Mouse (Mus musculus) midbrain, postnatal 0 days (tissue): ENCODE results near the gene Grid2. TPM values are rescaled to one million over a fixed set of nuclear protein-coding genes. Genes with fewer than 3 reads are reported as not detected.
A peak's percentile ranks its signal among the peaks of the same experiment; 100 is the strongest.

Experiments used
- ATAC-seq: fragments of 200-750 bp; cut with Nextera tagmentation; 2 replicates; pipeline ENCODE4 v1.8.0; 2017; ENCODE audit warnings: moderate number of reproducible peaks, mild to moderate bottlenecking, moderate TSS enrichment, moderate library complexity; ENCODE audit not compliant: low FRiP score
- DNase-seq: peaks from one replicate; pipeline ENCODE4 v3.0.0-alpha.2; 2015; ENCODE audit warnings: low spot score
- H3K27ac ChIP-seq: fragments of 300-500 bp; sonication (generic); 2 replicates; pipeline ENCODE4 v1.5.1; 2014; ENCODE audit warnings: low read depth, mild to moderate bottlenecking, low read length, mixed read lengths
- H3K27me3 ChIP-seq: fragments of 300-500 bp; sonication (generic); 2 replicates; pipeline ENCODE4 v1.6.1; 2014; ENCODE audit warnings: low read length, control low read depth, mixed read lengths; ENCODE audit not compliant: insufficient read depth
- H3K36me3 ChIP-seq: fragments of 300-500 bp; sonication (generic); 2 replicates; pipeline ENCODE4 v1.6.1; 2014; ENCODE audit warnings: low read length, control low read depth, mixed read lengths; ENCODE audit not compliant: insufficient read depth
- H3K4me1 ChIP-seq: fragments of 300-500 bp; sonication (generic); 2 replicates; pipeline ENCODE4 v1.6.1; 2014; ENCODE audit warnings: mild to moderate bottlenecking, control low read depth, antibody characterized with exemption, low read length, mixed read lengths; ENCODE audit not compliant: insufficient read depth
- H3K4me2 ChIP-seq: fragments of 300-500 bp; sonication (generic); 2 replicates; pipeline ENCODE4 v1.6.1; 2014; ENCODE audit warnings: low read depth, mild to moderate bottlenecking, low read length, mixed read lengths; ENCODE audit not compliant: poor library complexity, severe bottlenecking
- H3K4me3 ChIP-seq: fragments of 300-500 bp; sonication (generic); 2 replicates; pipeline ENCODE4 v1.5.1; 2014; ENCODE audit warnings: low read depth, mild to moderate bottlenecking, low read length, moderate library complexity
- H3K9ac ChIP-seq: fragments of 300-500 bp; sonication (generic); replicated peaks from 2 replicates; pipeline ENCODE4 v1.6.1; 2014; ENCODE audit warnings: mild to moderate bottlenecking, low read length, moderate library complexity, mixed read lengths; ENCODE audit not compliant: poor library complexity, severe bottlenecking
- H3K9me3 ChIP-seq: fragments of 300-500 bp; sonication (generic); 2 replicates; pipeline ENCODE4 v1.6.1; 2016; ENCODE audit warnings: low read length, control low read depth
- CTCF ChIP-seq: IDR thresholded peaks from 2 replicates; pipeline ENCODE4 v1.5.1; 2016; ENCODE audit warnings: antibody characterized with exemption, mild to moderate bottlenecking
- WGBS: fragments of 180-500 bp; shearing (Covaris S2); extraction: QIAGEN DNeasy Blood & Tissue Kit; methylation state at CpG from one replicate; pipeline ENCODE4 v1.1.7; 2014; 5-methylcytosine and 5-hydroxymethylcytosine counted together
- polyA plus RNA-seq: library from polyadenylated mRNA; unstranded; fragments of >200 nt; fragmentation: Nextera tagmentation; extraction: Ambion mirVana; gene quantifications from 2 replicates; pipeline ENCODE4 v1.2.1, GENCODE M21; 2015
- total RNA-seq: library from RNA; depleted of rRNA; stranded (reverse); fragments of >200 nt; gene quantifications from 2 replicates; pipeline ENCODE4 v1.2.3, GENCODE M21; 2014

Grid2 gene
- total and polyA plus RNA-seq, 2 experiments from 2014 or later: 15.3 to 44.8 TPM

DNA sequence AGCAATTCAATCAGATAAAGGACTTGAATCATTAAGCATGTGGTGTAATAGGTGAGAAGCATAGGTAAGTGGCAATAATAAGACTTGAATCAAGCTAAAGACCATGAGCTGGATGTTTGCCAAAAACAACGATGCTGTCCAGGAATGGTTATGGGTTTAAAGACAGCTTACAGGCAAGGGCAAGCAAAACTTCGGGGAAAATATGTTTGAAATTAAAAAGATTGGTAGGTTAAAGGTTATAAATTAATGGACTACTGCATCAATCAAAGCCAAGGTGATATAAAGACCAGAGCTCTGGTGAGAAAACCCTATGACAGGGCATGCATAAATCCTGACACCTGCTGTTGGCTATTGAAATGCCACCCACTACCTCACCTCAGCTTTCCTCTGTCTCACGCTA, 1072.2 kb downstream of the Grid2 start:
- Histone ChIP-seq H3K27ac (no peak overlapping the region), H3K4me1 (no peaks in the 10 kb centered on the region), H3K36me3 (no peaks in the 10 kb centered on the region), H3K9me3 (no peaks in the 10 kb centered on the region), H3K27me3 (no peaks in the 10 kb centered on the region), H3K4me2 (no peak overlapping the region), H3K4me3 (no peak overlapping the region), H3K9ac (no peak overlapping the region)
- WGBS: 65% methylated on average over 3 of the region's 3 CpGs
- TF ChIP-seq CTCF: peak; percentile 32; the same call in 1 of the 2 replicates
- no peak for DNase-seq
- ATAC-seq: no peak

DNA sequence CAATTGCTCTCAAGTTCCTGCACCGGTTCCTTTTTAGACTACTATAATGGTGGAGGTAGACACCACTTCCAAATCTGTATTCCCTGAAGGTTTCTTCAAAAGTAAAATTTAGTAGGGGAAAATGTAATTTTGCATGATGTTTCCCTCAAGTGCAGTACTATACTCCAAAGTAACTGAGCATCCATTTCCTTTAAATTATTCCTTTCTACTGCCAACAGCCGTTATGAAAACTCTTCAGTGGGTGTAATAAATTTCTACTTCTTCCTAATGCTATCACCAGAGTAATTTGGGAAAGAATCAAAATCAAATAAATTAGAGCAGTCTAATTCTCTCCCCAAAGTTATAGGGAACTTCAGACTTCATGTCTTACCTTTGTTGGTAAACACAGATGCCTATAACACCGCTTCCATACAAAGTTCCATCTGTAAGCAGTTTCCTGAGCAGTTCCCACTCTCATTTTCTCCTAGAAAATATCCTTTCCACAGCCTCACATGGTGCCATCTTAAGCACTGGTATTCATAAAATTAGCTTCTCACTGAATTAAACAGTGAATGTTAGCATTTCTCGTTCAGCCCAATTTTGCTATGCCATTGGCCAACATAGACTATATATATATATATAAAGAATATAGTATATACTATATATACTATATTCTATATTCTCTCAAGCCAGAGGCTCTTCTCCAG, 1142.9 kb downstream of the Grid2 start:
- no peaks in the 10 kb centered on the region for H3K9me3 ChIP-seq
- no peak overlapping the region for H3K4me3 ChIP-seq
- H3K27ac ChIP-seq: no peak overlapping the region
- no peak overlapping the region for H3K9ac ChIP-seq
- 93% methylated on average over 4 of the region's 4 CpGs for WGBS
- H3K36me3 ChIP-seq: no peaks in the 10 kb centered on the region
- no peaks in the 10 kb centered on the region for H3K4me1 ChIP-seq
- no peaks in the 10 kb centered on the region for H3K27me3 ChIP-seq
- ATAC-seq: no peak
- no peak for TF ChIP-seq CTCF
- H3K4me2 ChIP-seq: no peak overlapping the region
- no peak for DNase-seq

DNA sequence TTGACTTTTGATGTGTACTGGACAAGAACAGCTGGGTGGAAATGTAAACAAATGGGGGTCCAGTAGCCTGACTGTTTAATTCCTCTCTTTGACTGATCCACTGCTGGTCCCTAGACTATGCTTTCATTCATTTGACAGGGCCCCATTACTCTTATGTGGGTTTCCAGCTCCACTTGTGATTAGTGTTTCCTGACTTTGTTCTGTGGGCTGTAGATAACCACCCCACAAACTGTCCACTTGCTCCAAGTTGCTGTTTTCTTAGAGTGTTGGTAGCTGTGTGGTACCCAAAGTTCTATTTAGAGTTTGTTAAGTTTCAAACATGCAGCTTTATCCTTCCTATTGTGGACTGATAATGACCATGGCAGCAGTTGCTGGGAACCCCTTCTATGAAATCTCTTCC, 1172.0 kb downstream of the Grid2 start:
- no peak for TF ChIP-seq CTCF
- Histone ChIP-seq H3K4me2 (no peak overlapping the region), H3K27me3 (no peaks in the 10 kb centered on the region), H3K4me3 (no peak overlapping the region), H3K9ac (no peak overlapping the region), H3K27ac (no peak overlapping the region), H3K4me1 (no peaks in the 10 kb centered on the region), H3K36me3 (no peaks in the 10 kb centered on the region), H3K9me3 (no peaks in the 10 kb centered on the region)
- no peak for DNase-seq
- no peak for ATAC-seq

DNA sequence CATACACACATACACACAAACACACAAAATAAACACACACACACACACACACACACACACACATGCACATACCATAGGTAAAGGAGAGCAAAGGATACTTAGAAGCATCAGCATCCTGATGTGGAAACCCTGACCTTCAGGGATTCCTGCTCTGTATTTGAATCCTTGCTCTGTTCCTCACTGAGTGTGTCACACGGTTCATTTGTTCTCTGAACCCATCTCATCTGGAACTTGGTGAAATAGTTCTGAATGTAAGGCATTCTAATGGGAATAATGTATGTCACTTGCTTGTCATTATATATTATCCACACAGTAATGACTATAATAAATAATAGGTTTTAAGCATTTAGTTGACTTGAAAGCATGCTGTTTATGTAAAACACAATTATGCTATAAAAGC, 1173.2 kb downstream of the Grid2 start:
- H3K4me1 ChIP-seq: no peaks in the 10 kb centered on the region
- DNase-seq (no peak), ATAC-seq (no peak)
- 34% methylated on average over 1 of the region's 1 CpGs for WGBS
- no peaks in the 10 kb centered on the region for H3K9me3 ChIP-seq
- no peak overlapping the region for H3K27ac ChIP-seq
- H3K27me3 ChIP-seq: no peaks in the 10 kb centered on the region
- TF ChIP-seq CTCF: no peak
- no peak overlapping the region for H3K9ac ChIP-seq
- H3K36me3 ChIP-seq: no peaks in the 10 kb centered on the region
- no peak overlapping the region for H3K4me3 ChIP-seq
- no peak overlapping the region for H3K4me2 ChIP-seq

DNA sequence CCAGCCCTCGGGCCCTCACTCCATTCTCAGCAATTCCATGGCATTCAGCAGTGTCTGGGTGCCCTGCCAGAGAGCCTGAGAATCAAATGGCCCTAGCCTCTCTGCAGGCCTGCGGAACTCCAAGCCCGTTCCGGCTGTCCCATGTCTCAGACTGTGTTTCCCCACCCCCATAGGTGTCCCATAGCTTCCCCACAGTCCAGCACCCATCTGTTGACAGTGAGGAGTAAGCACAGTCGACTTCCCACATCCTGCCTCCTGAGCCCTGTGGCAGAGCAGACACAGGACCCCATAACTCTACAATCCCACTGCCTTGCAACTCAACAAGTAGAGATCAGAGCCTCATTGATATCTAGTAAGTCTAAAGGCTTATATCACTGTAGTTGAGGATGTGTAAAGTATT, 1192.5 kb downstream of the Grid2 start:
- Histone ChIP-seq H3K27ac (no peak overlapping the region), H3K4me3 (no peak overlapping the region), H3K9ac (no peak overlapping the region), H3K27me3 (no peaks in the 10 kb centered on the region), H3K36me3 (no peaks in the 10 kb centered on the region), H3K4me2 (no peak overlapping the region), H3K9me3 (no peaks in the 10 kb centered on the region), H3K4me1 (no peaks in the 10 kb centered on the region)
- TF ChIP-seq CTCF: no peak
- ATAC-seq: no peak
- no peak for DNase-seq
- WGBS: 85% methylated on average over 5 of the region's 5 CpGs

DNA sequence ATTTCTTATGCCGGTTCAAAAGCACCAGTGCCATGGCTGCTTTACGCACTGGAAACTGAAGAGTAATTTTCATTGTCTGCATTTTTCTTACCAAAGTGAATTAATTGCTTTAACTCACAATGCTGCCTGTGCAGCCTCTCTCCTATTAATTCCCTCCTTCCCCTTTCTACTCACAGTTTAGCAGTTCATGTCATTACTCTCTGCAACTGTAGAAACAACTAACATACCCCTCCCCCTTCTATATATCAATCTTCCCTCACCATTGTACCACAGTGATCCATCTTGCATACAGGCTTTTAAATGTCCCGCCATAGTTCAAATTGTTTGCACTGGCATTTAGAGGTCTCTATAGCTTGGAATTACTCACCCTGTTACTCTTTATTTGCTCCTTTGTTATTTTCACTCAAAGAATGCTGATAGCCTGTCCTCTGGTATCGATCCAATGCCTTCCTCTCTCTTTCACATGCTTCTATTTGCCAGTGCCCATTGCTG, 1193.2 kb downstream of the Grid2 start:
- WGBS: 79% methylated on average over 4 of the region's 4 CpGs

More for the DNA sequence above, 1193.2 kb downstream of the Grid2 start:
- Histone ChIP-seq H3K27me3 (no peaks in the 10 kb centered on the region), H3K4me2 (no peak overlapping the region), H3K4me3 (no peak overlapping the region), H3K36me3 (no peaks in the 10 kb centered on the region), H3K4me1 (no peaks in the 10 kb centered on the region), H3K27ac (no peak overlapping the region), H3K9ac (no peak overlapping the region), H3K9me3 (no peaks in the 10 kb centered on the region)
- DNase-seq: no peak
- TF ChIP-seq CTCF: no peak
- no peak for ATAC-seq
